Mouse (Mus musculus) retina, postnatal 7 days (tissue): ENCODE measurements around the gene Hmbs.
"Not testable (repeated sequence)": the region's sequence is repeated elsewhere in the genome, so short reads cannot be mapped to it uniquely, and the experiment has no call there.

ENCODE experiments used
- DNase-seq: peaks from one replicate; pipeline ENCODE4 v3.0.0-alpha.2; 2012; ENCODE audit warnings: low read depth, low spot score

Hmbs gene

GRCm38 (mm10) chr9:44325032-44325767 lies 18.8 kb downstream of the Hmbs start:
- not testable (repeated sequence) for DNase-seq

GRCm38 (mm10) chr9:44324147-44324546 lies 19.9 kb downstream of the Hmbs start:
- no peak for DNase-seq

- not testable (repeated sequence) for DNase-seq
Measured at GRCm38 (mm10) chr9:44323656-44324055, 20.4 kb downstream of the Hmbs start.

- DNase-seq, result no peak
Measured at GRCm38 (mm10) chr9:44320799-44321133, 23.3 kb downstream of the Hmbs start.

GRCm38 (mm10) chr9:44319887-44320798 lies 23.9 kb downstream of the Hmbs start, which contains the start of gene C2cd2l:
Gene C2cd2l (minus strand): TSS chr9:44320285.
- peak; percentile 88 for DNase-seq

GRCm38 (mm10) chr9:44319105-44319886 lies 24.7 kb downstream of the Hmbs start:
- DNase-seq, result no peak

GRCm38 (mm10) chr9:44318826-44319095 lies 25.3 kb downstream of the Hmbs start:
- no peak for DNase-seq

GRCm38 (mm10) chr9:44318076-44318825 lies 25.8 kb downstream of the Hmbs start:
- peak; percentile 65 for DNase-seq

- DNase-seq, result no peak
Measured at GRCm38 (mm10) chr9:44317452-44317851, 26.6 kb downstream of the Hmbs start.

- DNase-seq, result no peak
Measured at GRCm38 (mm10) chr9:44314910-44315309, 29.1 kb downstream of the Hmbs start.

GRCm38 (mm10) chr9:44314257-44314547 lies 29.8 kb downstream of the Hmbs start:
- DNase-seq, result peak; percentile 74

GRCm38 (mm10) chr9:44313476-44314256 lies 30.4 kb downstream of the Hmbs start:
- DNase-seq, result no peak

GRCm38 (mm10) chr9:44311136-44312134 lies 32.6 kb downstream of the Hmbs start:
- no peak for DNase-seq

GRCm38 (mm10) chr9:44310750-44311135 lies 33.3 kb downstream of the Hmbs start:
- no peak for DNase-seq

- DNase-seq, result no peak
Measured at GRCm38 (mm10) chr9:44309756-44310155, 34.3 kb downstream of the Hmbs start.

- no peak for DNase-seq
Measured at GRCm38 (mm10) chr9:44307248-44307647, 36.8 kb downstream of the Hmbs start.

- no peak for DNase-seq
Measured at GRCm38 (mm10) chr9:44306532-44306931, 37.5 kb downstream of the Hmbs start.

GRCm38 (mm10) chr9:44305466-44306079 lies 38.5 kb downstream of the Hmbs start, which contains the start of gene Hinfp:
Gene Hinfp (minus strand): TSS chr9:44305671.
- peak; percentile 98 for DNase-seq

GRCm38 (mm10) chr9:44300001-44300400 lies 44.0 kb downstream of the Hmbs start:
- not testable (repeated sequence) for DNase-seq
